Comparison of ENCODE assay signal across 29 mouse cellular contexts in the genomic region with DNA sequence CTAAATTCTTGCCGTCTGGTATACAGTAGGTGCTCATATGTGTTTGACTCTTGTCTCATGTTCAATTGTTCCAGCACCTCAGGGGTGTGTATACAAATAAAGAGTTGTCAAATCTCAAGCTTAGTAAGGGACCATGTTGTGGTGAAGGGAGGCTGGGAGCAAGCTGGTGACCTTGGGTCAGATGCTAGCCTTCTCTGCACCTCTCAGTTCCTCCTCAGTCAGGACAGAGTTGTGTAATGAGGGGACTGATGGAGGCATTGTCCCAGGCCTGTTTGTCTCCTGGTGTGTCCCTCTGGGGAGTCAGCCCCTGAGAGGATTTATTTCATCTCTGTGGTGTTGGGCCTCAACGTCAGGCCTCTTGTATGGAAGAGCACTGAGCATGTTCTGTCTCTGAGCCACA. TPM values are rescaled to one million over a fixed set of nuclear protein-coding genes. Genes with fewer than 3 reads are reported as not detected.
"Had no signal": no experiment of that assay in that cellular context is flagged by ENCODE, and none has a peak within 500 bp of the region (broad histone marks: within the 10 kb centered on the region; RNA-seq: fewer than 3 reads in every experiment).

No protein-coding gene starts in this region.

- H3K27ac ChIP-seq: limb, embryonic 12.5 days; limb, embryonic 15.5 days; liver, embryonic 15.5 days; lung, embryonic 15.5 days; midbrain, embryonic 12.5 days; midbrain, embryonic 15.5 days; neural tube, embryonic 12.5 days; neural tube, embryonic 15.5 days; stomach, postnatal 0 days had no signal

- H3K27me3 ChIP-seq: limb, embryonic 12.5 days; limb, embryonic 15.5 days; liver, embryonic 15.5 days; lung, embryonic 15.5 days; midbrain, embryonic 12.5 days; midbrain, embryonic 15.5 days; neural tube, embryonic 12.5 days; neural tube, embryonic 15.5 days had no signal

- H3K36me3 ChIP-seq: limb, embryonic 15.5 days; liver, embryonic 15.5 days; lung, embryonic 15.5 days; midbrain, embryonic 12.5 days; midbrain, embryonic 15.5 days; neural tube, embryonic 12.5 days; neural tube, embryonic 15.5 days had no signal

- H3K9ac ChIP-seq: limb, embryonic 12.5 days; limb, embryonic 15.5 days; liver, embryonic 15.5 days; lung, embryonic 15.5 days; midbrain, embryonic 12.5 days; midbrain, embryonic 15.5 days; neural tube, embryonic 12.5 days; neural tube, embryonic 15.5 days had no signal

- H3K9me3 ChIP-seq: limb, embryonic 12.5 days; limb, embryonic 15.5 days; liver, embryonic 15.5 days; lung, embryonic 15.5 days; midbrain, embryonic 12.5 days; midbrain, embryonic 15.5 days; neural tube, embryonic 12.5 days; neural tube, embryonic 15.5 days had no signal

- H3K4me1 ChIP-seq: liver, embryonic 15.5 days; lung, embryonic 15.5 days; midbrain, embryonic 12.5 days; midbrain, embryonic 15.5 days; neural tube, embryonic 12.5 days; neural tube, embryonic 15.5 days had no signal

- H3K4me3 ChIP-seq: limb, embryonic 12.5 days; limb, embryonic 15.5 days; liver, embryonic 15.5 days; lung, embryonic 15.5 days; midbrain, embryonic 12.5 days; midbrain, embryonic 15.5 days; neural tube, embryonic 12.5 days; neural tube, embryonic 15.5 days had no signal

- H3K4me2 ChIP-seq: limb, embryonic 12.5 days; limb, embryonic 15.5 days; liver, embryonic 15.5 days; lung, embryonic 15.5 days; midbrain, embryonic 12.5 days; midbrain, embryonic 15.5 days; neural tube, embryonic 12.5 days; neural tube, embryonic 15.5 days had no signal

- DNase-seq: kidney, adult 18-20 months; kidney, adult 9 months; kidney, postnatal 14 days; kidney, postnatal 4 days; left cerebral cortex, postnatal 4 days; lung, postnatal 10 days; lung, postnatal 36 days; right cerebral cortex, adult 18-20 months; right cerebral cortex, postnatal 14 days; right cerebral cortex, postnatal 4 days; thymus, adult 2 months; thymus, postnatal 14 days; thymus, postnatal 4 days had no signal

- ATAC-seq: intestine, embryonic 16.5 days; midbrain, embryonic 15.5 days had no signal

RNA-seq across cellular contexts. Expression of a gene that starts 18.8 kb away (rescaled TPM):
- total RNA-seq: layer of hippocampus, adult 18-20 months; layer of hippocampus, postnatal 14 days; left cerebral cortex, adult 8-10 months; left cerebral cortex, postnatal 14 days; left cerebral cortex, postnatal 4 days had no signal
- polyA plus RNA-seq: intestine, embryonic 16.5 days; kidney, embryonic 16.5 days; limb, embryonic 12.5 days; limb, embryonic 15.5 days; liver, embryonic 15.5 days; lung, embryonic 15.5 days; midbrain, embryonic 12.5 days; midbrain, embryonic 15.5 days; neural tube, embryonic 12.5 days; neural tube, embryonic 15.5 days; stomach, embryonic 14.5 days; stomach, postnatal 0 days; thymus, adult 2 months had no signal

RNA-seq across cellular contexts. Expression of a gene that starts 36.0 kb away (rescaled TPM):
- total RNA-seq: layer of hippocampus, adult 18-20 months; layer of hippocampus, postnatal 14 days; left cerebral cortex, adult 8-10 months; left cerebral cortex, postnatal 14 days; left cerebral cortex, postnatal 4 days had no signal
- polyA plus RNA-seq: intestine, embryonic 16.5 days; kidney, embryonic 16.5 days; limb, embryonic 12.5 days; limb, embryonic 15.5 days; liver, embryonic 15.5 days; lung, embryonic 15.5 days; midbrain, embryonic 12.5 days; midbrain, embryonic 15.5 days; neural tube, embryonic 12.5 days; neural tube, embryonic 15.5 days; stomach, embryonic 14.5 days; stomach, postnatal 0 days had no signal
